Comparison of ENCODE assay signal across 16 mouse cellular contexts in the genomic region with DNA sequence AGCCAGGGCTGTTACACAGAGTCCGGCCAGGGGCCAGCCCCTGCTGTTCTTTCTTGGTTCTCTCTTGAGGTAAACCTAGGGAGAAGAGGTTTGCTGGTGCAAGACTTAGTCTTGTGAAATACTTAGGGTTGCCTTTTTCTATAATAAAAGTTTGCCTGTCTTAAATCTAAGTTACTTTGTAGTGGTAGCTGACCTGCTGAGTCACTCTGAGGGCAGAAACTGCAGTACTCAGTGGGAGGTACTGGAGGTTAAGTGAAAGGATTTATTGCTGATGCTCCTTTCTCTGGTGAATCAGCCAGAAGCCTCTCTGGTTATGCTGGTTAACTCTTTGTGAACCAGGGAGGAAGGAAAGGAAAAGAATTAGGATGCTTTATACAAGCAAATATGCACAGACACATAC.
"Had no signal": no experiment of that assay in that cellular context is flagged by ENCODE, and none has a peak within 500 bp of the region (broad histone marks: within the 10 kb centered on the region; RNA-seq: fewer than 3 reads in every experiment).

No protein-coding gene starts in this region.

- H3K27ac ChIP-seq: limb, embryonic 15.5 days; liver, embryonic 12.5 days; lung, embryonic 15.5 days; macrophage; neural tube, embryonic 13.5 days; stomach, embryonic 15.5 days had no signal

- H3K9ac ChIP-seq: limb, embryonic 15.5 days; liver, embryonic 12.5 days; lung, embryonic 15.5 days; neural tube, embryonic 13.5 days; stomach, embryonic 15.5 days had no signal

- H3K4me2 ChIP-seq: limb, embryonic 15.5 days; liver, embryonic 12.5 days; lung, embryonic 15.5 days; midbrain, embryonic 11.5 days; neural tube, embryonic 13.5 days; stomach, embryonic 15.5 days had no signal

- H3K27me3 ChIP-seq: limb, embryonic 15.5 days; liver, embryonic 12.5 days; lung, embryonic 15.5 days; megakaryocyte, embryonic 14.5 days; neural tube, embryonic 13.5 days; stomach, embryonic 15.5 days had no signal

- H3K36me3 ChIP-seq: limb, embryonic 15.5 days; liver, embryonic 12.5 days; lung, embryonic 15.5 days; neural tube, embryonic 13.5 days; stomach, embryonic 15.5 days had no signal

- DNase-seq: kidney, postnatal 25 days; layer of hippocampus, adult 9-11 months; layer of hippocampus, postnatal 36 days; lung, postnatal 14 days; retina, postnatal 1 day; thymus, adult 2 months; thymus, postnatal 25 days had no signal

- H3K4me1 ChIP-seq: limb, embryonic 15.5 days; liver, embryonic 12.5 days; megakaryocyte, embryonic 14.5 days; neural tube, embryonic 13.5 days; stomach, embryonic 15.5 days had no signal

- H3K9me3 ChIP-seq: limb, embryonic 15.5 days; liver, embryonic 12.5 days; lung, embryonic 15.5 days; megakaryocyte, embryonic 14.5 days; neural tube, embryonic 13.5 days; stomach, embryonic 15.5 days had no signal

- ATAC-seq: liver, embryonic 12.5 days; midbrain, embryonic 16.5 days had no signal

- H3K4me3 ChIP-seq: limb, embryonic 15.5 days; liver, embryonic 12.5 days; lung, embryonic 15.5 days; megakaryocyte, embryonic 14.5 days; neural tube, embryonic 13.5 days; stomach, embryonic 15.5 days had no signal
